Mouse (Mus musculus) heart, embryonic 12.5 days (tissue): ENCODE measurements around the gene Gpr61. TPM values are rescaled to one million over a fixed set of nuclear protein-coding genes. Genes with fewer than 3 reads are reported as not detected.

Experiments used
- ATAC-seq: fragments of 200-750 bp; cut with Nextera tagmentation; 2 replicates; pipeline ENCODE4 v1.8.0; 2017; ENCODE audit warnings: moderate TSS enrichment, moderate library complexity; ENCODE audit not compliant: insufficient number of reproducible peaks, low FRiP score
- H3K27ac ChIP-seq: fragments of 300-500 bp; sonication (generic); 2 replicates; pipeline ENCODE4 v1.5.1; 2016; ENCODE audit warnings: mild to moderate bottlenecking, moderate library complexity; ENCODE audit not compliant: poor library complexity, severe bottlenecking
- H3K27me3 ChIP-seq: fragments of 300-500 bp; sonication (generic); replicated peaks from 2 replicates; pipeline ENCODE4 v1.6.1; 2016; ENCODE audit warnings: mild to moderate bottlenecking, moderate library complexity
- H3K36me3 ChIP-seq: fragments of 300-500 bp; sonication (generic); 2 replicates; pipeline ENCODE4 v1.6.1; 2016; ENCODE audit warnings: mild to moderate bottlenecking, moderate library complexity
- H3K4me1 ChIP-seq: fragments of 300-500 bp; sonication (generic); replicated peaks from 2 replicates; pipeline ENCODE4 v1.6.1; 2016; ENCODE audit warnings: mild to moderate bottlenecking
- H3K4me2 ChIP-seq: fragments of 300-500 bp; sonication (generic); 2 replicates; pipeline ENCODE4 v1.6.1; 2016; ENCODE audit warnings: mild to moderate bottlenecking, moderate library complexity
- H3K4me3 ChIP-seq: fragments of 300-500 bp; sonication (generic); 2 replicates; pipeline ENCODE4 v1.5.1; 2016; ENCODE audit warnings: mild to moderate bottlenecking
- H3K9ac ChIP-seq: fragments of 300-500 bp; sonication (generic); 2 replicates; pipeline ENCODE4 v1.6.1; 2016; ENCODE audit warnings: mild to moderate bottlenecking, moderate library complexity
- H3K9me3 ChIP-seq: fragments of 300-500 bp; sonication (generic); replicated peaks from 2 replicates; pipeline ENCODE4 v1.6.1; 2016; ENCODE audit warnings: mild to moderate bottlenecking, moderate library complexity
- WGBS: fragments of 180-500 bp; shearing (Covaris S2); methylation state at CpG from one replicate; pipeline ENCODE4 v1.1.7; 2016; 5-methylcytosine and 5-hydroxymethylcytosine counted together
- polyA plus RNA-seq: library from polyadenylated mRNA; unstranded; fragments of >200 nt; fragmentation: Nextera tagmentation; extraction: Ambion mirVana; gene quantifications from 2 replicates; pipeline ENCODE4 v1.2.1, GENCODE M21; 2016

Gpr61 gene
- polyA plus RNA-seq, 1 experiment from 2014 or later = 0.27 TPM

DNA sequence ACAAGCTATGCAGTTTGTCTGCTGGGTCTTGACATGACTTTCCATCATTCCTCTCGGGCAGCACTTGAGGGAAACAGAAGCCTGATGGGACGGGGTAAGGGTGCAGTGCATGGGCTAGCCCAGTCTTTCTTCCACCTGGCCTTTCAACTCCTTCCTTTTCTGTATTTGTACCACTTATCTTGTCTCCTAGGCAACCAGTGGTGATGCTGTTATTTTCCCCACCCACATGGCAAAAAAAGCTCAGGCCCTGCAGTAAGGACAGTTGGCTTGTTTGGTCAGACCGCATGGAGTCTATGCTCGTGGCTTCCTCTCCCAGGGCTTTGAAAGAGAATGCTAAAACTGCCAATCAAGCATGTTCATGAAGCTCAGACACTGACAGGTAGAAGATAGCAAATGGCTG, 39.0 kb upstream of the Gpr61 start:
- Histone ChIP-seq H3K4me3 (no peak overlapping the region), H3K4me1 (peaks cover 56% of the 10 kb centered on the region), H3K9me3 (no peaks in the 10 kb centered on the region), H3K27me3 (no peaks in the 10 kb centered on the region), H3K9ac (no peak overlapping the region), H3K36me3 (no peaks in the 10 kb centered on the region), H3K4me2 (no peak overlapping the region), H3K27ac (no peak overlapping the region)
- no peak for ATAC-seq
- 45% methylated on average over 4 of the region's 4 CpGs for WGBS

- WGBS = 47% methylated on average over 5 of the region's 5 CpGs
- Histone ChIP-seq H3K9me3 (no peaks in the 10 kb centered on the region), H3K9ac (no peak overlapping the region), H3K36me3 (0 out of 2 replicates have a peak, but pooled peaks cover 3% of the 10 kb centered on the region), H3K4me3 (no peak overlapping the region), H3K27me3 (peaks cover 22% of the 10 kb centered on the region), H3K4me1 (peaks cover 41% of the 10 kb centered on the region), H3K27ac (no peak overlapping the region), H3K4me2 (peak overlapping the region; percentile 31; the same call in 1 of the 2 replicates)
- ATAC-seq = no peak
Measured at GRCm38 (mm10) chr3:108189897-108190296, 35.2 kb upstream of the Gpr61 start.

- 61% methylated on average over 9 of the region's 9 CpGs for WGBS
- peaks cover 26% of the 10 kb centered on the region for H3K27me3 ChIP-seq
- no peak overlapping the region for H3K27ac ChIP-seq
- H3K9me3 ChIP-seq = no peaks in the 10 kb centered on the region
- no peak overlapping the region for H3K4me3 ChIP-seq
- no peak overlapping the region for H3K9ac ChIP-seq
- peaks cover 40% of the 10 kb centered on the region for H3K4me1 ChIP-seq
- ATAC-seq = no peak
- 0 out of 2 replicates have a peak, but pooled peaks cover 3% of the 10 kb centered on the region for H3K36me3 ChIP-seq
- H3K4me2 ChIP-seq = no peak overlapping the region
Measured at GRCm38 (mm10) chr3:108188716-108189490, 34.2 kb upstream of the Gpr61 start.

- peak overlapping the region; percentile 93; the same call in 1 of the 2 replicates for H3K9ac ChIP-seq
- no peak overlapping the region for H3K27ac ChIP-seq
- 66% methylated on average over 20 of the region's 20 CpGs for WGBS
- ATAC-seq = no peak
- peaks cover 28% of the 10 kb centered on the region for H3K27me3 ChIP-seq
- H3K4me1 ChIP-seq = peaks cover 31% of the 10 kb centered on the region
- no peaks in the 10 kb centered on the region for H3K9me3 ChIP-seq
- H3K36me3 ChIP-seq = 0 out of 2 replicates have a peak, but pooled peaks cover 3% of the 10 kb centered on the region
- H3K4me3 ChIP-seq = peak overlapping the region; percentile 96
- H3K4me2 ChIP-seq = peak overlapping the region; percentile 100
Measured at GRCm38 (mm10) chr3:108187111-108187795, 32.6 kb upstream of the Gpr61 start.

DNA sequence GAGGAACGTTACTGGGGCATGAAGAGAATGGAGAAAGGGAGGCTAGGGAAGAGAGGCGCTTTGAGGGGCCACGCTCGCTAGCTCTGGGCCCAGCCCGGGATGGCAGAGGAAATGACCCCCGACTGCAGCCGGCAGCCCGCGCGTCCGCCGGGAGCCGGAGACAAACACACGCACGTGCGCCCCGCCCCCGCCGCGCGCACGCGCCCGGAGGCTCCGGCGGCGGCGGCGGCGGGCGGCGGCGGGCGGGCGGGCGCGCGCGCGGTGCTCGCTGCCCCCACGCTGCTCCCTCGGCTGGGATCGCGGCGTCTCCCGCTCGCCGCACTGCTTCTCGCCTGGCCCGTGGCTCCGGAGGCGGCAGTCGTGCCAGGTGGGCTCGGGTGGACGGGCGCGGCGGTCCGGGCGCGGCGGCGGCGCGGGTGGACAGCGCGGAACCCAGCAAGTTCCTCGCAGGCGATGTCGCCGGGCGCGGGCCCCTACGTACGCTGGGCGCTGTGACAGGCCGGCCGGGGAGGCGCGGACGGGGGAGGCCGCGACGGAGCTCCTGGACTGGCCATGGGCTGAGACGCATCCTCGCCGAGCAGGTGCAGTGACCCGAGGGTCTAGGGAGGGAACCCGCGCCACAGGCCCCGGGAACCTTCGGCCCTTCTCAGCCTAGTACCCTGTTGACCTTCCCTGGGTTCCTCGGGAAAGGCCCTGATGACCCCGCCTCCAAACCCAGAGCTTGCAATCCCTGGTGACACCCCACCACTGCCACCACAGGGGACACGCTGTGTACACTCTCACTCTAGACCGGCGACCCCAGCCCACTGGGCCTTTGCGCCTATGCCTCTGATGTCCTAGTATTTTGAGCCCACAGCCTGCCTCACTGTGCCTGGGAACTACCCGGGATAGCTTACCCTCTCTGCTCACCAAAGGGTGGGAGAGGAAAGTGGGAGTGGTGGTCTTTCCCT, 31.7 kb upstream of the Gpr61 start, which contains the start of gene Amigo1:
Gene Amigo1, plus strand, starts transcription at position 238 of the 950 bp plus-strand sequence.
- H3K27me3 ChIP-seq = peaks cover 28% of the 10 kb centered on the region

DNA sequence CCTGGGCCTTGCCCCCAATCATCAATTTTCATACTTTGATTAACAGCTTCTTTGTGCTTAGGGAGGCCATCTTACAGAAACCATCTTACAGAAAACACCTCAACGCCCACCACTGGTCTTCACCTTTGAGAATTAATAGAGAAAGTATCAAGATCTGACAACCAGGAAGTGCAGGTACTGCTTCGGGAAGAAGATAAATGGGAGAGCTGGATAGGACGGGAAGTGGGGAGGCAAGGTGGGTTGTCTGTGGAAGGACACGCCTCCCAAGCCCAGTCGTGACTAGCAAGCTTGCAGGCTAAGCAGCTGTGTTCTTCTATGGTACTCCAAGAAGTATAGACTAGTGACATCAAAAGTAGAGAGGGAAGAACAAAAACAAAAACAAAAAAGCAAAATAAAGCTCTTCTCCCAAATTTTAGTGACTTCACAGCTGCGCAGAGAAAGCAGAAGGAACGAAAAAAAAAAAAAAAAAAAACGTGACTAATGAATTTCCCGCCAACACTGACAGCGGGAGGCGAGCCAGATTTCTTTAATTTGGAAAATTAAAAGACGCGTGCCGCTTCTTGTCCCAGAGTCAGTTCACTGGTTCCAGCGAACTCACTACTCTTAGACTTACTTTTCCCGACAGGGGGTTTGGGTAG, 30.9 kb upstream of the Gpr61 start:
- no peak for ATAC-seq
- peak overlapping the region; percentile 93 for H3K9ac ChIP-seq
- 3% methylated on average over 16 of the region's 16 CpGs for WGBS

More for the DNA sequence above, 31.7 kb upstream of the Gpr61 start, which contains the start of gene Amigo1:
- Histone ChIP-seq H3K27ac (no peak within 1 kb of the TSS), H3K4me3 (peak within 1 kb of the TSS; percentile 96), H3K4me1 (peaks cover 27% of the 10 kb centered on the region), H3K36me3 (0 out of 2 replicates have a peak, but pooled peaks cover 3% of the 10 kb centered on the region), H3K9me3 (no peaks in the 10 kb centered on the region), H3K9ac (peak within 1 kb of the TSS; percentile 93), H3K4me2 (peak within 1 kb of the TSS; percentile 100)
- WGBS = 2% methylated on average over 87 of the region's 100 CpGs
- ATAC-seq = peak; percentile 74

GRCm38 (mm10) chr3:108184742-108185141, 30.1 kb upstream of the Gpr61 start:
- Histone ChIP-seq H3K4me1 (peaks cover 17% of the 10 kb centered on the region), H3K27me3 (peaks cover 28% of the 10 kb centered on the region), H3K4me2 (no peak overlapping the region), H3K4me3 (no peak overlapping the region), H3K27ac (no peak overlapping the region), H3K9me3 (no peaks in the 10 kb centered on the region), H3K9ac (no peak overlapping the region), H3K36me3 (0 out of 2 replicates have a peak, but pooled peaks cover 3% of the 10 kb centered on the region)
- no peak for ATAC-seq
- 56% methylated on average over 3 of the region's 3 CpGs for WGBS

More for the DNA sequence above, 30.9 kb upstream of the Gpr61 start:
- Histone ChIP-seq H3K4me1 (peaks cover 23% of the 10 kb centered on the region), H3K27me3 (peaks cover 28% of the 10 kb centered on the region), H3K36me3 (0 out of 2 replicates have a peak, but pooled peaks cover 3% of the 10 kb centered on the region), H3K9me3 (no peaks in the 10 kb centered on the region), H3K4me3 (peak overlapping the region; percentile 96), H3K4me2 (peak overlapping the region; percentile 100), H3K27ac (no peak overlapping the region)

- no peak overlapping the region for H3K9ac ChIP-seq
- no peaks in the 10 kb centered on the region for H3K9me3 ChIP-seq
- 51% methylated on average over 2 of the region's 2 CpGs for WGBS
- no peaks in the 10 kb centered on the region for H3K36me3 ChIP-seq
- H3K27ac ChIP-seq = no peak overlapping the region
- H3K27me3 ChIP-seq = peaks cover 15% of the 10 kb centered on the region
- no peak overlapping the region for H3K4me2 ChIP-seq
- H3K4me1 ChIP-seq = 0 out of 2 replicates have a peak, but pooled peaks cover 2% of the 10 kb centered on the region
- H3K4me3 ChIP-seq = no peak overlapping the region
- no peak for ATAC-seq
Measured at GRCm38 (mm10) chr3:108180514-108180913, 25.8 kb upstream of the Gpr61 start.

DNA sequence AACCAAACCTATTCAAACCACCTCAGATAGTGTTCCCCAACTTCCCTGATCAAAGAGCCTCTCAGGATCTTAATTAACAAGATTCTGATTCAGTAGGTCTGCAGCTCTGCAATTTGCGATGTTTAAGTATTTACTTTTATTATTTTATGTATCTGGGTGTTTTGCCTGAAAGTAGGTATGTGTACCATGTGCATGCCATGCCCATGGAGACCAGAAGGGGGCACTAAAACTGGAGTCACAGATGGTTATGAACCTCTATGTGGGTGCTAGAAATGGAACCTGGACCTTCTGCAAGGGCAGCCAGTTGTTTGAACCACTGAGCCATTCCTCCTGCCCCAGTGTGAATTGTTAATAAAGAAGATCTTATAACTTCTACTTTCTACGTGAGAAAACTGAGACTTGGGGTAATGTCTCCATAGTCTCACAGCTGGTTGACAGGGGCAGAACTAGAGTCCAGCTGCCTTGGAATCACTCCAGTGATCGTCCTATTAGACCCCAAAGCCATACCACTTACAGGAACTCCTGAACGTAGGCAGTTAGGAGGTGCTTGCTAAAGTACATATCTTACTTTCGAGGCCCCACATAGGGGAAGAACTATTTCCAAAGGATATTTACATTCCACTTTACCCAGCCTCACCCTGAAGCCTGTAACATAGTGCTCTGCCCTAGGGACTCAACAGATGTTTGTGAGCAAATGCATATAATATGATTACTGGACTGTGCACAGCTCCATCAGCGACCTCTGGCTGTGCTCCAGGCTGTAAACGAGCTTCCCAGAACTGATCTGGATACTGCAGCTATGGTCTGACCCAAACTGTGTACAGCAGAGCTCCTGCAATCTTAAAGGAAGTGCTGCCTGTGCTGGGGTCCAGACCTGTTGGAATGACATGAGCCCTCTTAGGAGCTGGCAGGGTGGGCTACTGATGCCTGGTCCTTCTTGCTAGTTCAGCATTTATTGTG, 24.4 kb upstream of the Gpr61 start:
- H3K27ac ChIP-seq = no peak overlapping the region
- no peaks in the 10 kb centered on the region for H3K9me3 ChIP-seq
- H3K36me3 ChIP-seq = no peaks in the 10 kb centered on the region
- WGBS = 76% methylated on average over 7 of the region's 7 CpGs
- no peak for ATAC-seq
- H3K9ac ChIP-seq = no peak overlapping the region
- no peak overlapping the region for H3K4me2 ChIP-seq
- H3K4me3 ChIP-seq = no peak overlapping the region
- H3K27me3 ChIP-seq = peaks cover 20% of the 10 kb centered on the region; the same call in 1 of the 2 replicates
- peaks cover 10% of the 10 kb centered on the region for H3K4me1 ChIP-seq
